Mouse (Mus musculus) erythroblast, embryonic 14.5 days (primary cell): ENCODE results near the gene Efcab9.

ENCODE experiments used
- GATA1 ChIP-seq: IDR thresholded peaks from 2 replicates; pipeline ENCODE4 v1.6.1; 2012; ENCODE audit warnings: low read length, inconsistent platforms, mixed read lengths
- TAL1 ChIP-seq: IDR thresholded peaks from 3 replicates; pipeline ENCODE4 v1.6.1; 2012; ENCODE audit warnings: low read length, inconsistent platforms, mixed read lengths

- TF ChIP-seq TAL1: no peak
- no peak for TF ChIP-seq GATA1
These were observed 23.3 kb upstream of the Efcab9 start for GRCm38 (mm10) chr11:32555103-32555689.
